Mouse (Mus musculus) heart, embryonic 16.5 days (tissue): Measurements from ENCODE around the gene Atg7. TPM values are rescaled to one million over a fixed set of nuclear protein-coding genes. Genes with fewer than 3 reads are reported as not detected.
A peak's percentile ranks its signal among the peaks of the same experiment; 100 is the strongest.

Experiments
- ATAC-seq: fragments of 200-750 bp; cut with Nextera tagmentation; replicated peaks from 2 replicates; pipeline ENCODE4 v1.8.0; 2017; ENCODE audit warnings: moderate number of reproducible peaks; ENCODE audit not compliant: insufficient read depth, low FRiP score; ENCODE audit errors: extremely low read depth
- H3K27ac ChIP-seq: fragments of 300-500 bp; sonication (generic); 2 replicates; pipeline ENCODE4 v1.5.1; 2014; ENCODE audit warnings: mild to moderate bottlenecking, low read length, control low read depth, moderate library complexity
- H3K27me3 ChIP-seq: fragments of 300-500 bp; sonication (generic); 2 replicates; pipeline ENCODE4 v1.6.1; 2014; ENCODE audit warnings: low read length, mixed read lengths; ENCODE audit not compliant: control insufficient read depth, insufficient read depth
- H3K36me3 ChIP-seq: fragments of 300-500 bp; sonication (generic); 2 replicates; pipeline ENCODE4 v1.6.1; 2014; ENCODE audit not compliant: control insufficient read depth, insufficient read depth
- H3K4me1 ChIP-seq: fragments of 300-500 bp; sonication (generic); 2 replicates; pipeline ENCODE4 v1.6.1; 2014; ENCODE audit warnings: low read length, mixed read lengths; ENCODE audit not compliant: control insufficient read depth, insufficient read depth
- H3K4me2 ChIP-seq: fragments of 300-500 bp; sonication (generic); 2 replicates; pipeline ENCODE4 v1.6.1; 2014; ENCODE audit warnings: low read depth, mild to moderate bottlenecking, control low read depth, low read length
- H3K4me3 ChIP-seq: fragments of 300-500 bp; sonication (generic); 2 replicates; pipeline ENCODE4 v1.5.1; 2014; ENCODE audit warnings: mild to moderate bottlenecking, control low read depth, low read length
- H3K9ac ChIP-seq: fragments of 300-500 bp; sonication (generic); 2 replicates; pipeline ENCODE4 v1.6.1; 2014; ENCODE audit warnings: low read length, control low read depth
- H3K9me3 ChIP-seq: fragments of 300-500 bp; sonication (generic); replicated peaks from 2 replicates; pipeline ENCODE4 v1.6.1; 2016; ENCODE audit warnings: low read length; ENCODE audit not compliant: control insufficient read depth
- WGBS: fragments of 180-500 bp; shearing (Covaris S2); extraction: QIAGEN DNeasy Blood & Tissue Kit; methylation state at CpG from one replicate; pipeline ENCODE4 v1.1.7; 2014; 5-methylcytosine and 5-hydroxymethylcytosine counted together
- polyA plus RNA-seq: library from polyadenylated mRNA; unstranded; fragments of >200 nt; fragmentation: Nextera tagmentation; extraction: Ambion mirVana; gene quantifications from 2 replicates; pipeline ENCODE4 v1.2.1, GENCODE M21; 2015

The Atg7 gene
- polyA plus RNA-seq, 1 experiment from 2014 or later: 17.1 TPM

- no peak for ATAC-seq
- no peak overlapping the region for H3K27ac ChIP-seq
- WGBS: 72% methylated on average over 7 of the region's 7 CpGs
- H3K9me3 ChIP-seq: no peaks in the 10 kb centered on the region
- H3K4me3 ChIP-seq: no peak overlapping the region
- no peak overlapping the region for H3K9ac ChIP-seq
- no peak overlapping the region for H3K4me2 ChIP-seq
- H3K4me1 ChIP-seq: peaks cover 31% of the 10 kb centered on the region
- no peaks in the 10 kb centered on the region for H3K36me3 ChIP-seq
- H3K27me3 ChIP-seq: no peaks in the 10 kb centered on the region
Observed at GRCm38 (mm10) chr6:114851688-114852087, 208.8 kb downstream of the Atg7 start.

DNA sequence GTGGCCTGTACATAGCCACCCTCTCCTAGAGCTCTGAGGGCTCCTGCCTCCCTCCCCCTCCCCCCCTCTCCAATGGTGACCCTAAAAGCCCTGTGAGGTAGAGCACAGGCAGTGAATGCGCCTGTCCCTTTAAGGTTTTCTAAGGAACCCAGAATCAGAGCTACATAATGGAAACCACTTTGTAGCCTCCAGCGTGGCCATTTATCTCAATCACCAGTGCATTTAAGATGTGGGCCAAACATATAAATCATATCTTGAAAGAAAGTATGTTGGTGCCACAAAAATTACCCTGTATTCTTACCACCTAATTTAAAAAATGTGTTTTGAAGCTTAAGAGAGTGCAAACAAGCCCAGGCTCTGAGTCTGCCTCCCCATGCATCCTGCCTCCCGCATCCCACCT lies 209.8 kb downstream of the Atg7 start:
- Histone ChIP-seq H3K27ac (no peak overlapping the region), H3K4me3 (no peak overlapping the region), H3K9me3 (no peaks in the 10 kb centered on the region), H3K4me1 (peaks cover 31% of the 10 kb centered on the region), H3K9ac (no peak overlapping the region), H3K27me3 (no peaks in the 10 kb centered on the region), H3K4me2 (no peak overlapping the region), H3K36me3 (no peaks in the 10 kb centered on the region)
- ATAC-seq: no peak
- WGBS: 59% methylated on average over 3 of the region's 3 CpGs

GRCm38 (mm10) chr6:114854368-114854767 lies 211.5 kb downstream of the Atg7 start:
- no peak for ATAC-seq
- no peak overlapping the region for H3K27ac ChIP-seq
- peaks cover 2% of the 10 kb centered on the region; the same call in 1 of the 2 replicates for H3K36me3 ChIP-seq
- no peaks in the 10 kb centered on the region for H3K9me3 ChIP-seq
- H3K4me1 ChIP-seq: peaks cover 25% of the 10 kb centered on the region
- H3K4me2 ChIP-seq: no peak overlapping the region
- WGBS: 51% methylated on average over 2 of the region's 2 CpGs
- no peak overlapping the region for H3K4me3 ChIP-seq
- H3K27me3 ChIP-seq: no peaks in the 10 kb centered on the region
- H3K9ac ChIP-seq: no peak overlapping the region

- 37% methylated on average over 3 of the region's 3 CpGs for WGBS
- H3K4me1 ChIP-seq: peaks cover 25% of the 10 kb centered on the region
- no peak overlapping the region for H3K9ac ChIP-seq
- H3K27ac ChIP-seq: no peak overlapping the region; the same call in 1 of the 2 replicates
- H3K27me3 ChIP-seq: no peaks in the 10 kb centered on the region
- H3K36me3 ChIP-seq: peaks cover 2% of the 10 kb centered on the region; the same call in 1 of the 2 replicates
- no peak for ATAC-seq
- no peaks in the 10 kb centered on the region for H3K9me3 ChIP-seq
- H3K4me3 ChIP-seq: no peak overlapping the region
- H3K4me2 ChIP-seq: no peak overlapping the region
Observed at GRCm38 (mm10) chr6:114855644-114856043, 212.7 kb downstream of the Atg7 start.

- no peak overlapping the region for H3K4me2 ChIP-seq
- H3K4me1 ChIP-seq: peaks cover 32% of the 10 kb centered on the region
- H3K36me3 ChIP-seq: peaks cover 2% of the 10 kb centered on the region; the same call in 1 of the 2 replicates
- no peaks in the 10 kb centered on the region for H3K9me3 ChIP-seq
- WGBS: 67% methylated on average over 4 of the region's 4 CpGs
- no peaks in the 10 kb centered on the region for H3K27me3 ChIP-seq
- no peak for ATAC-seq
- H3K9ac ChIP-seq: no peak overlapping the region
- no peak overlapping the region for H3K27ac ChIP-seq
- H3K4me3 ChIP-seq: no peak overlapping the region
Observed at GRCm38 (mm10) chr6:114856501-114856900, 213.6 kb downstream of the Atg7 start.

GRCm38 (mm10) chr6:114857996-114858721 lies 215.3 kb downstream of the Atg7 start:
- H3K4me1 ChIP-seq: peaks cover 39% of the 10 kb centered on the region

DNA sequence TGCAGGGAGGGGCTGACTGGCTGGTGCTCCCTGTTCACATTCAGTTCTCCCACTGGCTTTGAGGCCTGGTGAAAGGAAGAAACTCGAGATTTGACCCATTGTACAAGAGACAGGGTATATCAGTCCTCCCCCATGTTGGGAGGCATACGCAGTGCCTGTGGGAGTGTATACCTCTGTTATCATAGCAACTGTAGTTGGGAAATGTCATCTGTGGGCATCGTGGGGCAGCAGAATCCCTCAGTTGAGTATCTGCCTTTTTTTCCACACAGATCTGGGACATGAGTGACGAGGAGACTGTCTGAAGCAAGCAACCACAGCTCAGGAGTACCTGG lies 215.8 kb downstream of the Atg7 start:
- Histone ChIP-seq H3K27me3 (no peaks in the 10 kb centered on the region), H3K9ac (peak overlapping the region; percentile 11; the same call in 1 of the 2 replicates), H3K9me3 (no peaks in the 10 kb centered on the region), H3K4me3 (no peak overlapping the region), H3K4me1 (peaks cover 39% of the 10 kb centered on the region), H3K27ac (no peak overlapping the region), H3K36me3 (peaks cover 18% of the 10 kb centered on the region), H3K4me2 (no peak overlapping the region)
- WGBS: 74% methylated on average over 4 of the region's 4 CpGs
- ATAC-seq: no peak

More at GRCm38 (mm10) chr6:114857996-114858721, 215.3 kb downstream of the Atg7 start:
- no peak for ATAC-seq
- no peak overlapping the region for H3K4me3 ChIP-seq
- H3K36me3 ChIP-seq: peaks cover 14% of the 10 kb centered on the region
- H3K27me3 ChIP-seq: no peaks in the 10 kb centered on the region
- 76% methylated on average over 3 of the region's 3 CpGs for WGBS
- H3K9ac ChIP-seq: peak overlapping the region; percentile 11; the same call in 1 of the 2 replicates
- H3K4me2 ChIP-seq: no peak overlapping the region
- no peak overlapping the region for H3K27ac ChIP-seq
- no peaks in the 10 kb centered on the region for H3K9me3 ChIP-seq

DNA sequence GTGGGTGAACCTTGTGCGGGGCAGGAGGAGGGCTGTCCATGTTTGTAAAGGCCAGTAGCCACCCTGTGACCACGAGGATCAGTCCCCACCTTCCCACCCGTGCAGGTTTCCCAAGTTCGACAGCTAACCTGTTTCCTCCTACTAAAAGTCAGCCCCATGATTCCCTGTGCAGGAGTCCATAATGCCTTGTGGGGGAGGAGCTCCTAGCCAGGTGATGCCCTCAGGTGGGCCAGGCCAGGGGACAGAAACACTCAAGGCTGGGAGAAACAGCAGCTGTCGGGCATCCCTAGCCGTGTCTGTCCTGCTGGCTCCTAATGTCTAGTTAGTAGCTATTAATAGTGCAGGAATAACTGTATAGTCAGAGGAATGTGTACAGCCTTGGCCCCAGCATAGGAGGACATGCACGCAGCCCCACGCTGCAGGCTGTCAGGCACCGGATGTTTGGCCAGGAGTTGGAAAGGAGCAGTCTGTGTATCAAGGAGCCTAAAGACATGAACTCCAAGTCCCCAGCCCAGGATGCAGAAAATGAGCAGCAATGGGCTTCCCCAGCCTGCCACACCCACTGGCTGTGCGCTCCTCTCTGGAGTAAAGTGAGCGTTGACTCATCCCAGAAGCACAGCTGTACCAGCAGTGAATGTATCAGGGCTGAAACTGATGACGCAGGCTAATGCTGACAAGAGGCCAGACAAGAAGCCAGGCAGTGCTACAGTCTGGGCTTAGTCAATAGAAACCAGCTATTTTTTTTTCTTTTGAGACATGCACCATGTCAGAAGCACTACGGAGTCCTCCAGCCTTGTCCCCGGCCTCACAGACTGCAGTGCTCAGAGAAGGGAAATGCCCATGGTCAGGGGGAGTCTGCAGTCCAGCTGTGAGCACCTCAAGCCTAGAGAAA lies 218.0 kb downstream of the Atg7 start:
- Histone ChIP-seq H3K9me3 (no peaks in the 10 kb centered on the region), H3K36me3 (peaks cover 20% of the 10 kb centered on the region), H3K4me2 (no peak overlapping the region), H3K4me3 (no peak overlapping the region), H3K4me1 (peaks cover 35% of the 10 kb centered on the region), H3K27me3 (no peaks in the 10 kb centered on the region), H3K27ac (peak overlapping the region; percentile 80), H3K9ac (no peak overlapping the region; the same call in 1 of the 2 replicates)
- WGBS: 33% methylated on average over 14 of the region's 14 CpGs
- peak; percentile 73 for ATAC-seq

DNA sequence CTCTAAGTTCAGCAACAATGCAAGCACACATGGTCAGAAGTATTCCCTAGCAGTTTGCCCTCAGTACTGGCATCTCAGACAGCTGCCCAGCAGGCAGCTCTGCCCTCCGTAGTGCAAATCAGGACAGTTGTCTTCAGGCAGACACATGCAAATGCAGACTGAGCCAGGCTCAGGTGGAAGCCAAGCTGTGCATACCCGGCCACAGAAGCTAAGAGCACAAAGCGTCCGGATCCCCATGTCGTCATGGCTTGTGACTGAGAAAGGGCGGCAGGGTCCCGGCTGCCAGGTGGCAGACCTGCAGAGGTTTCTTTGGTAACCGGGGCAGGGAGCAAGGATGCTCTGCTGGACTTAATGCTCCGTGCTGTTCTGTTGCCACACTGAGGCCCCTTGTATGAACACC lies 218.7 kb downstream of the Atg7 start:
- 72% methylated on average over 9 of the region's 9 CpGs for WGBS
- H3K27me3 ChIP-seq: no peaks in the 10 kb centered on the region
- H3K9ac ChIP-seq: no peak overlapping the region

More for the DNA sequence above, 218.7 kb downstream of the Atg7 start:
- Histone ChIP-seq H3K9me3 (no peaks in the 10 kb centered on the region), H3K4me3 (no peak overlapping the region), H3K27ac (peak overlapping the region; percentile 80), H3K36me3 (peaks cover 20% of the 10 kb centered on the region), H3K4me2 (no peak overlapping the region), H3K4me1 (peaks cover 33% of the 10 kb centered on the region)
- no peak for ATAC-seq
